In the genomic region with DNA sequence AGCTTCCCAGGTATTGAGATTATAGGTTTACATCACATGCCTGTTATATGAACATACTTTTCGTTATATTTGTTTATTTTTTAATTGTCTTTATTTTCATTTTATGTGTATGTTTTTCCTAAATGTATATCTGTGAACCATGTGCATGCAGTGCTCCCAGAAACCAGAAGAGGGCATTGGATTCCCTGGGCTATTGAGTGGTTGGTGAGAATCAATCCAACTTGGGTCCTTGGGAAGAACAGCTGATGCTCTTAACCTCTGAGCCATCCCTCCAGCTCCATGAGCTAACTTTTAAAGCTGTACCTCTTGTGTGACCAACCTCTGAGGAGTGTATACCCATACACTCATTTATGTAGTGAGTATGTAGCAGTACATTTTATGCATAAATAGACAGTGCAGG, we compare ENCODE assay signal across 9 mouse cellular contexts. TPM values are rescaled to one million over a fixed set of nuclear protein-coding genes. Genes with fewer than 3 reads are reported as not detected.
DNase-seq lines count a peak whose midpoint lies in the region; TF ChIP-seq lines count a peak whose summit lies in the region.
"Had no signal": no experiment of that assay in that cellular context is flagged by ENCODE, and none has a peak within 500 bp of the region (broad histone marks: within the 10 kb centered on the region; RNA-seq: fewer than 3 reads in every experiment).

No protein-coding gene starts in this region.

- H3K4me3 ChIP-seq in heart, embryonic 10.5 days: no peak overlapping the region
- no peak overlapping the region for H3K4me3 ChIP-seq in cortical plate, adult 2 months (ENCODE audit: insufficient read depth, low read length)
- H3K4me3 ChIP-seq in forebrain, embryonic 10.5 days: no peak overlapping the region
- H3K4me3 ChIP-seq: hindbrain, embryonic 15.5 days had no signal

- peaks cover 7% of the 10 kb centered on the region; the same call in 1 of the 2 replicates for H3K4me1 ChIP-seq in heart, embryonic 10.5 days
- no peaks in the 10 kb centered on the region for H3K4me1 ChIP-seq in cortical plate, adult 2 months (ENCODE audit: control insufficient read depth, insufficient read depth, low read length)
- no peaks in the 10 kb centered on the region for H3K4me1 ChIP-seq in forebrain, embryonic 10.5 days
- H3K4me1 ChIP-seq: hindbrain, embryonic 15.5 days had no signal

- WGBS in heart, embryonic 10.5 days: 78% methylated on average over 1 of the region's 1 CpGs
- WGBS in forebrain, embryonic 10.5 days: 84% methylated on average over 1 of the region's 1 CpGs

- peak; percentile 46 for DNase-seq in heart, adult 8-10 months (ENCODE audit: low spot score)
- no peak for DNase-seq in heart, embryonic 10.5 days (ENCODE audit: low spot score)
- peak; percentile 19 for DNase-seq in right cerebral cortex, adult 18-20 months
- DNase-seq in right cerebral cortex, postnatal 25 days: no peak
- DNase-seq in naive thymus-derived CD4-positive, alpha-beta T cell, adult 2 months (ENCODE audit: low read depth): peak; percentile 55
- DNase-seq in Muller cell, postnatal 12 days (ENCODE audit: inconsistent ontology term): no peak
- DNase-seq in forebrain, embryonic 10.5 days (ENCODE audit: extremely low spot score, low spot score): no peak

- TF ChIP-seq CTCF in cortical plate, adult 2 months (IDR thresholded peaks at IDR 0.05; ENCODE audit: extremely low read depth, insufficient read depth, low read length): peak; percentile 46

- no peaks in the 10 kb centered on the region for H3K9me3 ChIP-seq in heart, embryonic 10.5 days
- no peaks in the 10 kb centered on the region for H3K9me3 ChIP-seq in forebrain, embryonic 10.5 days
- H3K9me3 ChIP-seq: hindbrain, embryonic 15.5 days had no signal

- no peaks in the 10 kb centered on the region for H3K27me3 ChIP-seq in heart, embryonic 10.5 days (ENCODE audit: insufficient read depth, poor library complexity, severe bottlenecking)
- no peaks in the 10 kb centered on the region for H3K27me3 ChIP-seq in forebrain, embryonic 10.5 days (ENCODE audit: poor library complexity, severe bottlenecking)
- H3K27me3 ChIP-seq: hindbrain, embryonic 15.5 days had no signal

- peaks cover 47% of the 10 kb centered on the region for H3K36me3 ChIP-seq in heart, embryonic 10.5 days
- H3K36me3 ChIP-seq in forebrain, embryonic 10.5 days (replicated peaks): peaks cover 75% of the 10 kb centered on the region

- no peak overlapping the region for H3K27ac ChIP-seq in heart, embryonic 10.5 days
- no peak overlapping the region for H3K27ac ChIP-seq in cortical plate, adult 2 months (ENCODE audit: insufficient read depth, low read length)
- H3K27ac ChIP-seq in forebrain, embryonic 10.5 days: no peak overlapping the region
- H3K27ac ChIP-seq: hindbrain, embryonic 15.5 days had no signal

- no peak for TF ChIP-seq POLR2A in cortical plate, adult 2 months (IDR thresholded peaks at IDR 0.05; ENCODE audit: extremely low read depth, insufficient read depth, low read length)

RNA-seq across cellular contexts. Expression of gene Adora2a, which starts 39.2 kb away (rescaled TPM):
- total RNA-seq in heart, adult 8-10 months (2022): 1 to 10 TPM; 5.8 to 9.3 (median 7.0) TPM
- 3.5 and 3.6 TPM in 2 replicates for polyA plus RNA-seq in heart, embryonic 10.5 days (2016; fragmentation: Nextera tagmentation; extraction: Ambion mirVana)
- 2.8 and 37.2 TPM in 2 replicates for polyA plus RNA-seq in cortical plate, adult 2 months (2012; rRNA removed)
- 2.0 and 2.5 TPM in 2 replicates for polyA plus RNA-seq in forebrain, embryonic 10.5 days (2016; fragmentation: Nextera tagmentation; extraction: Ambion mirVana)

Comparison
In these comparisons a context has a peak if more than half of its experiments do, and no peak if none do; other contexts are left out.
1. DNase-seq: peak in heart, adult 8-10 months (single experiment), right cerebral cortex, adult 18-20 months (single experiment) and naive thymus-derived CD4-positive, alpha-beta T cell, adult 2 months (single experiment); none in heart, embryonic 10.5 days (single experiment), right cerebral cortex, postnatal 25 days (single experiment), Muller cell, postnatal 12 days (single experiment) and forebrain, embryonic 10.5 days (single experiment).